Mouse (Mus musculus) megakaryocyte, embryonic 14.5 days (primary cell): Measurements from ENCODE around the gene Cpm. TPM values are rescaled to one million over a fixed set of nuclear protein-coding genes. Genes with fewer than 3 reads are reported as not detected.
"Not testable (repeated sequence)": the region's sequence is repeated elsewhere in the genome, so short reads cannot be mapped to it uniquely, and the experiment has no call there.

Experiments
- H3K27me3 ChIP-seq: replicated peaks from 2 replicates; pipeline ENCODE3; 2012; ENCODE audit warnings: inconsistent platforms
- H3K36me3 ChIP-seq: replicated peaks from 2 replicates; pipeline ENCODE3; 2012; ENCODE audit warnings: low read length, inconsistent platforms, mixed read lengths
- H3K4me1 ChIP-seq: 2 replicates; pipeline ENCODE4 v1.6.1; 2012; ENCODE audit warnings: inconsistent platforms
- H3K4me3 ChIP-seq: replicated peaks from 2 replicates; pipeline ENCODE3; 2012; ENCODE audit warnings: moderate library complexity, mild to moderate bottlenecking, inconsistent platforms
- H3K9me3 ChIP-seq: 2 replicates; pipeline ENCODE4 v1.6.1; 2012; ENCODE audit warnings: inconsistent platforms
- FLI1 ChIP-seq: IDR thresholded peaks from 2 replicates; pipeline ENCODE4 v1.6.1; 2012; ENCODE audit warnings: low read length, inconsistent platforms, mixed read lengths
- GATA1 ChIP-seq: IDR thresholded peaks from 3 replicates; pipeline ENCODE4 v1.6.1; 2012; ENCODE audit warnings: mixed read lengths, low read length, inconsistent platforms, borderline replicate concordance
- polyA plus RNA-seq: library from polyadenylated mRNA; stranded (reverse); fragments of >175 nt; gene quantifications from 2 replicates; pipeline ENCODE4 v1.2.3, GENCODE M21; 2012; ENCODE audit warnings: low replicate concordance; ENCODE audit not compliant: insufficient read depth

Cpm gene
- polyA plus RNA-seq, 1 experiment: not detected

DNA sequence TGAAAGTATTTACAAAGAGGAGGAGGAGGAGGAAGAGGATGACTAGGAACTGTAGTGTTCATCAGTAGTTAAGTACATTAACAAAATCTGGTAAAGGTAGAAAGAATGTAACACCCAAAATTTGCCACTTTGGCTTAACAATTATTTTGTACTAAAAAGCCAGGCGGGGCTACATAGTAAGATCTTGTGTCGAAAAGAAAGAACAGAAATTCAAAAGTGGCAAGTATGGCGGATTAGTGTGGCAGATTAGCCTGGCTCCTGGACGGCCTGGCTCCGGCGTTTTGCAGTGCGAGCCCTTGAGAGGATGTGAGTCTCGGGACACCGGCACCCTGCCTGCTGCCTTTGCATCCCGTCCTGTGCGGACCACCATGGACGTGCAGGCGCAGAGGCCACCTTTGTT is 35.4 kb upstream of the Cpm start:
- peaks cover 6% of the 10 kb centered on the region for H3K4me1 ChIP-seq
- peaks cover 2% of the 10 kb centered on the region for H3K27me3 ChIP-seq
- no peak overlapping the region for H3K4me3 ChIP-seq
- H3K9me3 ChIP-seq: peaks cover 9% of the 10 kb centered on the region
- no peaks in the 10 kb centered on the region for H3K36me3 ChIP-seq
- no peak for TF ChIP-seq FLI1
- no peak for TF ChIP-seq GATA1

- Histone ChIP-seq H3K36me3 (no peaks in the 10 kb centered on the region), H3K4me1 (peaks cover 6% of the 10 kb centered on the region), H3K27me3 (peaks cover 2% of the 10 kb centered on the region), H3K4me3 (no peak overlapping the region), H3K9me3 (peaks cover 9% of the 10 kb centered on the region)
- TF ChIP-seq FLI1: no peak
Observed at GRCm38 (mm10) chr10:117594291-117594850, 34.9 kb upstream of the Cpm start.

DNA sequence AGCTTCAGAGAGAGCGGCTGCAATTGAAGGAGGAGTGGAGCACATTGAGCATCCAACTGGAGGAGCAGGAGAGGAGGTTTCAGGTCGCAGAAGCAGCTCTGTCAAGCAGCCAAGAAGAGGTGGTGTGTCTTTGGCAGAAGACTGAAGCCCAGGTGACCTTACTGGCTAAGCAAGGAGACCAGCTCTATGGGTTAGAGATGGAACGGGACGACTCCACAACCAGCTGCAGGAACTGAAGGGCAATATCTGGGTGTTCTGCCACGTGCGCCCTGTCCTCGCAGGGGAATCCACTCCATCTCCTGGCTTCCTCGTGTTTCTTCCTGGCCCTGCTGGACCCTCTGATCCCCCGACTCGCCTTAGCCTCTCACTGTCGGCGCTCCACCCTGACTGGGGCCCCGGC is 34.4 kb upstream of the Cpm start:
- TF ChIP-seq FLI1: no peak
- TF ChIP-seq GATA1: no peak
- Histone ChIP-seq H3K9me3 (peaks cover 9% of the 10 kb centered on the region), H3K27me3 (peaks cover 2% of the 10 kb centered on the region), H3K36me3 (no peaks in the 10 kb centered on the region), H3K4me1 (peaks cover 6% of the 10 kb centered on the region), H3K4me3 (no peak overlapping the region)

DNA sequence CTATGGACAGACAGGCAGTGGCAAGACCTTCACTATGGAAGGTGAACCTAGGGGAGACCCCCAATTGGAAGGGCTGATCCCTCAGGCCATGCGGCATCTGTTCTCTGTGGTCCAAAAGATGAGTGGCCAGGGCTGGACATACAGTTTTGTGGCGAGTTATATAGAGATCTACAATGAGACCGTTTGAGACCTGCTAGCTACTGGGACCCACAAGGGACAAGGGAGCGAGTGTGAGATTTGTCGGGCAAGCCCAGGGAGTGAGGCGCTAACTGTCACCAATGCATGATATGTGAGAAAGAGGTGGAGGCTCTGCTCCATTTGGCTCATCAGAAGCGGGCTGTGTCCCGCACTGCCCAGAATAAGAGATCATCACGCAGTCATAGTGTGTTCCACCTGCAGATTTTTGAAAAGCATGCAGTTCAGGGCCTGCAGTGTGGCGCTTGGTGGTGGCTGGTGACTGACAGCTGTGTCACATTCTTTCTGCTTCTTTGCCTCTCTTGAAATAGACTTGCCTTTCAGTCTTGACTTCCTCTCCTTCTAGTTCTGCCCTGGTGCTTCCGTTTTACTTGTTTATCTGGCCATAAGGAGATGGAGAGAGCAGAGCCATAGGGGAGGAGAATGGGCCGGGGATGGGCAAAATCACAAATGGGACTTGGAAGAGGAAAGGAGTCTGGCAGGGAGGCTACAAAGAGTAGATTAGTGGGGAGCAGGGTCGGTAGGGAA is 33.7 kb upstream of the Cpm start:
- TF ChIP-seq FLI1: no peak
- TF ChIP-seq GATA1: no peak
- H3K27me3 ChIP-seq: peaks cover 2% of the 10 kb centered on the region
- peaks cover 6% of the 10 kb centered on the region for H3K4me1 ChIP-seq
- H3K4me3 ChIP-seq: no peak overlapping the region
- H3K36me3 ChIP-seq: no peaks in the 10 kb centered on the region
- peaks cover 9% of the 10 kb centered on the region for H3K9me3 ChIP-seq

- H3K4me1 ChIP-seq: peaks cover 6% of the 10 kb centered on the region
- H3K36me3 ChIP-seq: no peaks in the 10 kb centered on the region
- peaks cover 2% of the 10 kb centered on the region for H3K27me3 ChIP-seq
- no peak for TF ChIP-seq GATA1
- no peak for TF ChIP-seq FLI1
- no peak overlapping the region for H3K4me3 ChIP-seq
- H3K9me3 ChIP-seq: peaks cover 9% of the 10 kb centered on the region
Observed at GRCm38 (mm10) chr10:117596165-117596735, 33.0 kb upstream of the Cpm start.

- Histone ChIP-seq H3K27me3 (peaks cover 2% of the 10 kb centered on the region), H3K4me3 (no peak overlapping the region), H3K36me3 (no peaks in the 10 kb centered on the region), H3K9me3 (peaks cover 9% of the 10 kb centered on the region), H3K4me1 (peaks cover 6% of the 10 kb centered on the region)
- TF ChIP-seq FLI1 (no peak), GATA1 (no peak)
Observed at GRCm38 (mm10) chr10:117596771-117597324, 32.5 kb upstream of the Cpm start.

DNA sequence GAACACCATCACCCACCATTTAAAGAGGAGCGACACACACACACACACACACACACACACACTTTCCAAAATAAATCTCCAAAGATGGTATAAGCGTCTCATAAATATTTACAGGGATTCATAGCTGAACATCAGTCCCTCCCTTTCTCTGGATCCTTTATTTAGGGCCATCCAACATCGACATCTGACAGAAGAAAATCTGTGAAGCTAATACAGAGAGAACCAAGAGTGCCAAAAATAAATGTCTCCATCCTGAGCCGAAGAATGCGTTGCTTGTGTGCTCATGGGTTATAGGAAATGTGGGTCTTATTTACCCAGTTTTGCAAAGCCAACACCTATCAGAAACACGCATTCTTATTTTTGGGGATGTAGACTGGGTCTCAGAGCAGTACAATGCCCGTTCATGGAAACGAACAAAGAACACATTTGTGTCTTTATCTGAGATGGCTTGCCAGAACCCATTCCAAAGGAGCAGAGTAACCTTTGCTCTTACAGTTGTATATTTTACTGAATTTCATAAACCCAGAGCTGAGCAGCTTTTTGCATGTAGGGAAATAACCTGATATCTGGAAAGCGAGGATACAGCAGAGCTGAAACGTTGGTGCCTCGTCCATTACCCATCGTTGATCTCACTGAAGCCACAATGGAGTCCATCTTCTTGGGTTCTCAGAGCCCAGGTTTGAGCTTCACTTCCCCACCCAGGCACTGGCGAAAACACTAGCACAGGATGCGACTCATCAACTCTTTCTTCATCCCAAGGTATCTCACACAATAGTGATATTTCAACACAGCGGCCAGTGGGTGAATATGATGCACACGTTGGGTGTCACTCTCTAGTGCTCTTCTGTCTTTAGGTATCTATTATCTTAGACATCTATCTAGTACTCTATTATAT is 31.7 kb upstream of the Cpm start:
- H3K4me3 ChIP-seq, H3K27me3 ChIP-seq, H3K4me1 ChIP-seq, H3K36me3 ChIP-seq, H3K9me3 ChIP-seq: not testable (repeated sequence)

- no peak for TF ChIP-seq FLI1
- no peak for TF ChIP-seq GATA1
Observed at GRCm38 (mm10) chr10:117598266-117598950, 30.9 kb upstream of the Cpm start.

DNA sequence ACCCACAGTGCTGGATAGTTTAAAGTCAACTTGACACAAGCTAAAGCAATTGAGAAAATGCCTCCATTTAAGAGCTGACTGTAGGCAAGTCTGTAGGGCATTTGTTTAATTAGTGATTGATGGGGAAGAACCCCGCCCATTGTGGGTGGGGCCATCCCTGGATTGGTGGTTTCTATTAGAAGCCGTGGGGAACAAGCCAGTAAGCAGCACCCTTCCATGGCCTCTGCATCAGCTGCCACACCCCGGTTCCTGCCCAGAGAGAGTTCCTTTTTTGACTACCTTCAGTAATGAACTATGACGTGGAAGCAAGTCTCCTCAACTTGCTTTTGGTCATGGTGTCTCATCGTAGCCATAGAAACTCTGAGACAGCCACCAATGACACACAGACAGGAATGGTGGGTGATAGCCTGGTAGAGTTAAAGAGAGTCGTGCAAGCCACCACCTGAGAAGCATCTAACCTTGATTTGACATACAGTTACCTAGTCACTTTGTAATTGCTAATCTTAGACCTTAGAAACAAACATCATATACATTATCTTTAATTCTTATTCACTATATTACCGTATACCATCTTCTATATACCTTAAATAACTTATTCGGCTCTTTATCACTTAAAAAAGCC is 30.2 kb upstream of the Cpm start:
- not testable (repeated sequence) for H3K4me3 ChIP-seq, H3K4me1 ChIP-seq, H3K27me3 ChIP-seq, H3K9me3 ChIP-seq, H3K36me3 ChIP-seq

More at GRCm38 (mm10) chr10:117598266-117598950, 30.9 kb upstream of the Cpm start:
- Histone ChIP-seq H3K4me3 (no peak overlapping the region), H3K27me3 (peaks cover 2% of the 10 kb centered on the region), H3K36me3 (no peaks in the 10 kb centered on the region), H3K4me1 (peaks cover 6% of the 10 kb centered on the region), H3K9me3 (peaks cover 9% of the 10 kb centered on the region)
